Mouse (Mus musculus): Measurements from ENCODE around the gene Maml3.

Maml3 gene

GRCm38 (mm10) chr3:51788591-51789339, 316.1 kb downstream of the Maml3 start:
- DNase-seq (ENCODE audit: low spot score in 2 of 2): peak; percentile 25 to 39

GRCm38 (mm10) chr3:51787945-51788344, 316.9 kb downstream of the Maml3 start:
- no peak for DNase-seq (ENCODE audit: low spot score in 2 of 2)

GRCm38 (mm10) chr3:51785796-51786195, 319.1 kb downstream of the Maml3 start:
- no peak for DNase-seq (ENCODE audit: low spot score in 2 of 2)

GRCm38 (mm10) chr3:51782191-51782590, 322.7 kb downstream of the Maml3 start:
- no peak for DNase-seq (ENCODE audit: low spot score in 2 of 2)

GRCm38 (mm10) chr3:51778738-51779592, 325.9 kb downstream of the Maml3 start:
- DNase-seq (ENCODE audit: low spot score in 2 of 2): no peak

GRCm38 (mm10) chr3:51778179-51778578, 326.7 kb downstream of the Maml3 start:
- no peak for DNase-seq (ENCODE audit: low spot score in 2 of 2)

- no peak for DNase-seq (ENCODE audit: low spot score in 2 of 2)
Measured at GRCm38 (mm10) chr3:51776018-51776611, 328.8 kb downstream of the Maml3 start.

GRCm38 (mm10) chr3:51773587-51773986, 331.3 kb downstream of the Maml3 start:
- DNase-seq (ENCODE audit: low spot score in 2 of 2): no peak

- DNase-seq (ENCODE audit: low spot score in 2 of 2): no peak
Measured at GRCm38 (mm10) chr3:51771839-51772630, 332.8 kb downstream of the Maml3 start.

GRCm38 (mm10) chr3:51769196-51769595, 335.7 kb downstream of the Maml3 start:
- peak in 1 of 2 experiments; percentile 25 for DNase-seq (ENCODE audit: low spot score in 2 of 2)

- no peak for DNase-seq (ENCODE audit: low spot score in 2 of 2)
Measured at GRCm38 (mm10) chr3:51765220-51765923, 339.5 kb downstream of the Maml3 start.

- DNase-seq (ENCODE audit: low spot score in 2 of 2): no peak
Measured at GRCm38 (mm10) chr3:51764175-51764574, 340.7 kb downstream of the Maml3 start.

GRCm38 (mm10) chr3:51762900-51763299, 342.0 kb downstream of the Maml3 start:
- no peak for DNase-seq (ENCODE audit: low spot score in 2 of 2)

- DNase-seq (ENCODE audit: low spot score in 2 of 2): no peak
Measured at GRCm38 (mm10) chr3:51759534-51759933, 345.3 kb downstream of the Maml3 start.

- DNase-seq (ENCODE audit: low spot score in 2 of 2): no peak
Measured at GRCm38 (mm10) chr3:51757032-51757431, 347.8 kb downstream of the Maml3 start.

- no peak for DNase-seq (ENCODE audit: low spot score in 2 of 2)
Measured at GRCm38 (mm10) chr3:51756283-51756682, 348.6 kb downstream of the Maml3 start.

- DNase-seq (ENCODE audit: low spot score in 2 of 2): no peak
Measured at GRCm38 (mm10) chr3:51753262-51753661, 351.6 kb downstream of the Maml3 start.

GRCm38 (mm10) chr3:51751440-51751839, 353.4 kb downstream of the Maml3 start:
- DNase-seq (ENCODE audit: low spot score in 2 of 2): no peak

- DNase-seq (ENCODE audit: low spot score in 2 of 2): no peak
Measured at GRCm38 (mm10) chr3:51749812-51750481, 354.9 kb downstream of the Maml3 start.

GRCm38 (mm10) chr3:51749421-51749811, 355.5 kb downstream of the Maml3 start:
- no peak for DNase-seq (ENCODE audit: low spot score in 2 of 2)
